Mouse (Mus musculus) macrophage (primary cell): ENCODE results near the gene Pogz. TPM values are rescaled to one million over a fixed set of nuclear protein-coding genes. Genes with fewer than 3 reads are reported as not detected.

Source experiments
- H3K27ac ChIP-seq: fragments of 350-480 bp; formaldehyde crosslinking; 2 replicates; pipeline ENCODE4 v1.9.0; 2021
- H3K36me3 ChIP-seq: fragments of 350-480 bp; formaldehyde crosslinking; 2 replicates; pipeline ENCODE4 v1.9.0; 2021; ENCODE audit errors: inconsistent target
- H3K4me3 ChIP-seq: fragments of 350-480 bp; formaldehyde crosslinking; 2 replicates; pipeline ENCODE4 v1.9.0; 2021; ENCODE audit errors: inconsistent target
- H3K79me2 ChIP-seq: fragments of 350-480 bp; formaldehyde crosslinking; 2 replicates; pipeline ENCODE4 v1.9.0; 2021; ENCODE audit errors: inconsistent target
- WGBS: methylation state at CpG from one replicate; pipeline ENCODE4 v1.1.7; 2026; ENCODE audit warnings: inconsistent platforms; ENCODE audit not compliant: missing documents; 5-methylcytosine and 5-hydroxymethylcytosine counted together
- polyA plus RNA-seq: library from polyadenylated mRNA; stranded (reverse); fragments of 250-400 nt; gene quantifications from 3 replicates; pipeline ENCODE4 v1.2.4, GENCODE M21; 2018; ENCODE audit warnings: inconsistent platforms
- total RNA-seq, 78 experiments: library from RNA; depleted of rRNA; stranded (reverse); fragments of 250-400 nt; gene quantifications; 1 replicate in 9 of 78; 2 replicates in 24 of 78; 3 replicates in 43 of 78; 4 replicates in 2 of 78; pipeline ENCODE4 v1.2.4; 2018; ENCODE audit warnings: inconsistent platforms in 56 of 78

Gene Pogz
- total RNA-seq (2018; cell fraction: chromatin; rRNA removed), result 100 to 1,000 TPM in 1 of 26 experiments, 10 to 100 TPM in 25; 43.1 to 114 (median 79.9) TPM
- total RNA-seq (2018; cell fraction: cytosol; rRNA removed), result 10 to 100 TPM in 24 of 26 experiments, 1 to 10 TPM in 2; 7.6 to 17.7 (median 12.8) TPM
- total RNA-seq (2018; cell fraction: nucleus; rRNA removed), result 10 to 100 TPM; 35.2 to 68.2 (median 50.8) TPM
- polyA plus RNA-seq, result 7.9 to 13.2 TPM (median 9.2 TPM) in 3 replicates

DNA sequence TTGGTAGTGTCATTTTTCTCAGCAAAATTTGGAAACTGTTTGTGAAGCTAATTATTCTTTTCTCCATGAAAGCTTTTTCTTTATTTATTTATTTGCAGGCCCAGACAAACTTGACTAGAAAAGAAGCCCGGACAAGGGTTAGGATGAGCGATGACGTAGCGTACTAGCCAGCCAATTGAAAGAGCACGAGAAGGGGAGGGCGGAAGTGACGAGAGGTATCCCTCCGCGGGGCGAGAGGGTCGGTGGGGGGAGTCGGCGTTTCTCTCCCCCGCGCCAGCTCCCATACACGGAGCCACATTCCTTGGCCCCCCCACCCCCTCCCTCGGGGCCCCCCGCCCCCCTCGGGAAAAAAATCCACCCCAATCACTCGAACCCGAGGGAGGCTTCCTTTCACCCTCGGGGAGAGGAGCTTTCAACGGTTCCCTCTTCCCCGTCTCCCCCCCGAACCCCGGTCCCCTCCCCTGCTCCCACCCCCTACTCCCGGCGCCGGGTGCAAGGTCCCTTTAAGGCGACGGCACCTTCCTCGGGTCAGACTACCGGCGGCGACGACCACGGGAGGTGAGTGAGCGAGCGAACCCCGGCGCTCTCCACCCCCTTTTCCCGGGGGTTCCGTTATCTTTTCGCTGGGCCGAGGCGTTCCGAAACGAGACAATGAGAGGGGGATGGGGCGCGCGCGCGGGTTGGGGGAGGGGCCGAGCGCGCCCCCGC, at the start of gene Pogz:
Pogz (plus strand) TSS at position 385 of the 708 bp plus-strand sequence.
- Histone ChIP-seq H3K79me2 (peaks cover 37% of the 10 kb centered on the region), H3K27ac (peak within 1 kb of the TSS; percentile 85), H3K36me3 (no peaks in the 10 kb centered on the region), H3K4me3 (peak within 1 kb of the TSS; percentile 66)
- WGBS, result under 1% methylated on average over 36 of the region's 57 CpGs

DNA sequence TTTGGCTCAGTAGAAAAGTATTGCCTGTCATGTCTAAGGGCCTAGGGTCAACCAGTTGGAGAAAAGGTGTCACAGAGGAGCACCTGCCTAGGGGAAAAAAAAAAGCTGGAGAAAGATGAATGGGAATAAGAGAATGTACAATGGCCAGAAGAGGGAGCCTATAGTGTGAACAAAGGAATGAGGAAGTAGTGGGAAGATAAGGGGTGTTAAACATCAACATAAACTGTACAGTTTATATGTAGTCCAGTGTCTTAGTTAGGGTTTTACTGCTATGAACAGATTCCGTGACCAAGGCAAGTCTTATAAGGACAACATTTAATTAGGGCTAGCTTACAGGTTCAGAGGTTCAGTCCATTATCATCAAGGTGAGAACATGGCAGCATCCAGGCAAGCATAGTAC, 48.3 kb upstream of the Pogz start:
- no peaks in the 10 kb centered on the region for H3K79me2 ChIP-seq
- WGBS, result 100% methylated on average over 1 of the region's 1 CpGs
- no peak overlapping the region for H3K4me3 ChIP-seq
- no peak overlapping the region for H3K27ac ChIP-seq
- no peaks in the 10 kb centered on the region for H3K36me3 ChIP-seq

DNA sequence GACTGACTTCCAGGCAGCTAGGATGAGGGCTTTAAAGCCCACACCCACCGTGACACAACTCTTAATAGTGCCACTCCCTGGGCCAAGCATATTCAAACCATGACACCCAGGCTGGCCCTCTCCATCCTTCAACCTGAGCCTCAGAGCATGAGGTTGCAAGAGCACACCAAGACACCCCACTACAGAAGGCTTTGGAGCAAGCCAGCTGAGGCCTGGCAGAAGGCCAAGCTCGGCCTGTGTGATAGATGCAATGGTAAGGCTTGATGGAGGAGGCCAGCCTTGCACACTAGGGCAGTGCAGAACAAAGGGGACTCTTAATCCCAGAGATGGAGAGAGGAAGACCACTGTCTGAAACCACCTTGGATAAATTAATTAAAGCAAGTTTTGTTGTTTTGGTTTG, 47.9 kb upstream of the Pogz start:
- no peak overlapping the region for H3K4me3 ChIP-seq
- H3K36me3 ChIP-seq, result no peaks in the 10 kb centered on the region
- 93% methylated on average over 2 of the region's 2 CpGs for WGBS
- no peaks in the 10 kb centered on the region for H3K79me2 ChIP-seq
- H3K27ac ChIP-seq, result no peak overlapping the region

DNA sequence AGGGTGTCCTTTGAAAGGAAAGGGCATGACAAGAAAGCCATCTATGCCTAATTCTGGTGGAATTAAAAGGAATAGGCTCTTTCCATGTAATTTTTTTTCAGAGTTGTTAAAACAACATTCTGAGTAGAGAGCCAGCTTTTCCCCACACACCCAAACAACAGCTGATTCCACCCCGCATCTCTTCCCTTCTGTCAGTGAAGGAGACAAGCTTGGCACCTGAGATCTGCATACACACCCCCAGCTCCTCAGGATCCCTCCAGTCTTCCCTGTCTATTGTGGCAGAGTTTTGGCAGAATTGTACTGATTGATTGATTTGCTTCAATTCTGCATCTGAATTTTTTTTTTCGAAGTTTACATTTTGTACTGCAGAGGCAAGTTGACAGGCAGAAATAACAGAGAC, 45.1 kb upstream of the Pogz start:
- Histone ChIP-seq H3K79me2 (no peaks in the 10 kb centered on the region), H3K4me3 (no peak overlapping the region), H3K27ac (no peak overlapping the region), H3K36me3 (no peaks in the 10 kb centered on the region)
- WGBS, result 89% methylated on average over 2 of the region's 2 CpGs

DNA sequence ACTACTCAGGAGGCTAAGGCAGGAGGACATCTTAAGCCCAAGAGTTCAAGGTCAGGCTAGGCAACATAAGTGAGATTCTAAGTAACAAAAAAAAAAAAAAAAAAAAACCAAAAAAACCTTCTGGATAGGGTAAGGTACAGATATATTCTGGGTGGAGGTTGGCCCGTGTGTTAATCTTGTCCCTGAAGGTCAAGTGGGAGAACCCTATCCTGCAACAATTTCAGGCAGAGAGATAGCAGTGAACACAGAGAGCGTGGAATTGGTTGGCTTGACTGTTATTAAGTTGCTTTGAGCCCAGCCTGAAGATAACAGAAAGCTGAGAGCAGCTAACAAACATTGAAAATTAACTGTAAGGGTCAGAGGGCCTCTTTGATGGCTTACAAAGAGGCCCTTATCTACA, 43.7 kb upstream of the Pogz start:
- no peak overlapping the region for H3K4me3 ChIP-seq
- WGBS, result 86% methylated on average over 2 of the region's 2 CpGs
- H3K27ac ChIP-seq, result no peak overlapping the region
- no peaks in the 10 kb centered on the region for H3K79me2 ChIP-seq
- H3K36me3 ChIP-seq, result no peaks in the 10 kb centered on the region

DNA sequence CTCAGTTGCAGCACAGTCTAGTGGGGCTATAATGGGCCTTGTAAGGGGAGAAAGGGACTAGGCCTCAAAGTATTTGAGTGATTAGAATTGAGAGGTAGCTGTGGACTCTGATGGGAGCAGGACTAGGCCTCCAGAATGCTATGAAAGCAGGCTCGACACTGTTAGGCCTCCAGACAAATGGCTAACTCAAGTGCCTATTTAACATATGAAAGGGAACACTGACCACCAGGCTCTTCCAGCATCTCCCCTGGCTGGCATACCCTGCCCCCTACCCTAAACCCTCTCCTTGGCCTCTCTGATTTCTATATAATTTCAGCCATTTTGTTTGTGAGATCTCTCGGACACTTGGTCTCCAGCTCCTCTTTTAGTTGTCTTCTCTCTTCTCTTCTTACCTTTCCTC, 43.0 kb upstream of the Pogz start:
- 96% methylated on average over 2 of the region's 2 CpGs for WGBS
- H3K4me3 ChIP-seq, result no peak overlapping the region
- no peak overlapping the region for H3K27ac ChIP-seq
- no peaks in the 10 kb centered on the region for H3K36me3 ChIP-seq
- no peaks in the 10 kb centered on the region for H3K79me2 ChIP-seq

DNA sequence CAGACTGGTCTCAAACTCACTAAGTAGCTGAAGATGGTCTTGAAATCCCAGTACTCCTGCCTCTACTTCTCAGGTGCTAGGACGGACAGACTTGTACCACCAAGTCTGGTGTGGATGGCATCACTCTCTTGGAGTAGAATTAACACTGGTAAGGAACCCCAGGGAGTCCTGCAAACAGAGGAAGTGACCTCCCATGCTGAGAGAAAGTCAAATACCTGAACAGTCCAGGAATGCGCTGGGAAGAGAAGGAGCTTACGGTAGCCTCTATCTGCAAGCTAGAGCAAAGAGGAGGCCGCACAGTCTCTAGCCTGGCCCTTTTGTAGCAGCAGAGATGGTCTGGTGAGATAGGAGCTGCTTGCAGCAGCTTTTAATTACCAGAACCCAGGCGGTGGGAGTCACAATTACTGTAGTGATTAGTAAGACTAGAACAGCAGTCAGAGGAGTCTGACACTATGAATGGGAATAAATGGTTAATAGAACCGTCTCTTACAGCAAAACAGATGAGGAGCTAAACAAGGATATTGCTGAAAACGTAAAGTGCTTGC, 41.7 kb upstream of the Pogz start:
- Histone ChIP-seq H3K4me3 (no peak overlapping the region), H3K27ac (no peak overlapping the region), H3K36me3 (no peaks in the 10 kb centered on the region), H3K79me2 (no peaks in the 10 kb centered on the region)
- 92% methylated on average over 7 of the region's 7 CpGs for WGBS

DNA sequence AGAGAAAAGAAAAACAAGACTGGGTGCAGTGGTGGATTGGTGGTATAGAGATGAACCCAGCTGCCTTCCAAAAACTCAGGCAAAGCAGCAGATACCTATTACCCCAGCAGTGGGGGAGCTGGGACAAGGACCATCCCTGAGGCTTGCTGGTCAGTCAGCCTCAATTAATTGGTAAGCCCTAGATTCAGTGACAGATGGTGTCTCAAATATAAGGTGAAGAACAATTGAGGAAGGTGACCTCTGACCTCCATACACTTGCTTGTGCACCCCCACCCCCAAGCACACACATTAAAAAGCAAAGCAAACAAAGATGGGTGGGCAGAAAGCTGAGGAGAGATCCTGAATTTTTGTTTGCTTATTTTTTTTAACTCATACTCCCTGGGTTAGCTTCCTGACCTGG, 41.2 kb upstream of the Pogz start:
- Histone ChIP-seq H3K4me3 (no peak overlapping the region), H3K27ac (no peak overlapping the region), H3K79me2 (no peaks in the 10 kb centered on the region), H3K36me3 (no peaks in the 10 kb centered on the region)

DNA sequence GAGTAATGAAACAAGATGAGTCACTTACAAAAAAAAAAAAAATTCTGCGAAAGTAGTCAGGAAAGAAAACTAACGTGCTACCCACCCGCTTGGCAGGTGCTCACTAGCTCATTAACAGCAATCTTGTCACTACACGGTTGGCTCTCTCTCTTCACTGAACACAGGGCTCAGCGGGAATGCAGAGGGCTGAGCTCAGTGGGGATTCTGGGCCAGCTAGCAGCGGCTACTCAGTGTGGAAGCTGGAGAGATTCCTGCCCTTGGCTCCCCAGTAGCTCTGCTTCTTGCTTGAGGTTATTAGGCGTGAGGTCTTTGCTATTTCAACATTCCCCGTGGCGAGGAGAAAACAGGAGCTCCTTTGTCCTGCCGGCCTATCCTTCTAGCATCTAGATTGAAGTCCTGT, 33.2 kb upstream of the Pogz start:
- Histone ChIP-seq H3K79me2 (no peaks in the 10 kb centered on the region), H3K4me3 (no peak overlapping the region), H3K27ac (no peak overlapping the region), H3K36me3 (no peaks in the 10 kb centered on the region)
- 51% methylated on average over 10 of the region's 10 CpGs for WGBS

DNA sequence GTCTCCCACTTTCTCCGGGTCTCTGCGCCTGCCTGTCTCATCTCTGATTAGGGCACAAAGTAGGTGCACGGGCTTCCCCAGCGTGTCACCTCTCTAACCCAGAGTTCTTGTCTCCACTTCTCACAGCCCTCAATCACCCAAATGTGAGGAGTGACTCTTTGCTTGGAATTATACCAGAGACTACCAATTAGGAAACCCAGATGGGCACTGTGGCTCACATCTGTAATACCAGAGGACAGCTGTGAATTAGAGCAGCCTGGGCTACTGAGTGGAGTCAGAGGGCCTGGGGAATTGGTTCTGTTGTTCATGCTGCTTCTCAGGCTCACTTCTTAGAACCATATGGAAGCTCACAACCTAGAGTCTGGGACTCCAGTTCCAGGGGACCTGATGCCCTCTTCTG, 32.4 kb upstream of the Pogz start:
- 92% methylated on average over 4 of the region's 4 CpGs for WGBS
- no peaks in the 10 kb centered on the region for H3K36me3 ChIP-seq
- H3K27ac ChIP-seq, result no peak overlapping the region
- H3K4me3 ChIP-seq, result no peak overlapping the region
- H3K79me2 ChIP-seq, result no peaks in the 10 kb centered on the region

DNA sequence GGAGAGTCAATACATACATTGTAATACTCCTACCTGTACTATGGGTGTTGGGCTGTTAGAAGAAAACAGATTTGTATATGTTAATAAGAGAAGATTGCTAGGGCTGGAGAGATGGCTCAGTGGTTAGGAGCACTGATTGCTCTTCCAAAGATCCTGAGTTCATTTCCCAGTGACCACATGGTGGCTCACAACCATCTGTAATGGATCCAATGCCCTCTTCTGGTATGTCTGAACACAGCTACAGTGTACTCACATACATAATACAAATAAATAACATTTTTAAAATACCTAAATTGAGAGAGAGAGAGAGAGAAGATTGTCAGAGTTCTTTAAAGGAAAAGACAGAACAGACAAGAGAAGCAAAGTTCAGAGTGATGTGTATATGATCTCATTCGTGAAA, 29.1 kb upstream of the Pogz start:
- no peak overlapping the region for H3K27ac ChIP-seq
- WGBS, result 93% methylated on average over 1 of the region's 1 CpGs
- no peaks in the 10 kb centered on the region for H3K36me3 ChIP-seq
- H3K4me3 ChIP-seq, result no peak overlapping the region
- H3K79me2 ChIP-seq, result no peaks in the 10 kb centered on the region

DNA sequence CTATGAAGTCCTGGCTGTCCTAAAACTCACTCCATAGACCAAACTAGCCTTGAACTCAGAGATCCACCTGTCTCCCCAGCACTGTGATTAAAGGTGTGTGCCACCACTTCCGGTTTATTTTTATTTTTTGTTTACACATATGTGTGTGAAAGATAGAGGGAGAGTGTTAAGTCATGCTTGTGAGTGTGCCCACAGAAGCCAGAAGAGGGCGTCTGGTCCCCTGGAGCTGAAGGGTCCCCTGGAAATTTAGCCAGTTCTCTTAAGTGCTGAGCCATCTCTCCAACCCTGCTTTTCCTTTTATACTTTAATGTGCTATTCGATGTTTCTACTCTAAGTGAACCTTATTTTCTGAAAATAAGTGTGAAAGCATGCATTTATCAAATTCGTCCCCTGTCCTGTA, 25.7 kb upstream of the Pogz start:
- Histone ChIP-seq H3K4me3 (no peak overlapping the region), H3K27ac (no peak overlapping the region), H3K36me3 (no peaks in the 10 kb centered on the region), H3K79me2 (no peaks in the 10 kb centered on the region)
- 26% methylated on average over 3 of the region's 4 CpGs for WGBS

DNA sequence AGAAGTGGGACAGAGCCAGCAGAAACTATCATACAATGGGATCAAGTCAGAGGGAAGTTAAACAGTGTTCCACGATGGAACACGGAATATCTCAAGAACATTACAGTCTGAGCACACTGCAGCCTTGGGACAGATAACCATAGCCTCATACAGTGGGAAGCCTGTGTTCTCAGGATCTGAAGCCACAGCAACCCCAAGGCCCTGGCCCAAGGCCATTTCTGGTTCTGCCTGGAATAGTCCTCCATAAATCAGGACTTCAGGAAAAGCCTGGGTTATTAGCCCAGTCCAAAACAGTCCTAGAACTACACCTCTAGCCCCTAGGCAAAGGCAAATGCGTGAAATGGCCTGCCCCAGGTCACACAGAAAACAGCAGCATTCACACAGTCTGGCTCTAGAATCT, 23.7 kb upstream of the Pogz start:
- Histone ChIP-seq H3K36me3 (no peaks in the 10 kb centered on the region), H3K79me2 (no peaks in the 10 kb centered on the region), H3K4me3 (no peak overlapping the region), H3K27ac (no peak overlapping the region)
- 100% methylated on average over 3 of the region's 3 CpGs for WGBS

DNA sequence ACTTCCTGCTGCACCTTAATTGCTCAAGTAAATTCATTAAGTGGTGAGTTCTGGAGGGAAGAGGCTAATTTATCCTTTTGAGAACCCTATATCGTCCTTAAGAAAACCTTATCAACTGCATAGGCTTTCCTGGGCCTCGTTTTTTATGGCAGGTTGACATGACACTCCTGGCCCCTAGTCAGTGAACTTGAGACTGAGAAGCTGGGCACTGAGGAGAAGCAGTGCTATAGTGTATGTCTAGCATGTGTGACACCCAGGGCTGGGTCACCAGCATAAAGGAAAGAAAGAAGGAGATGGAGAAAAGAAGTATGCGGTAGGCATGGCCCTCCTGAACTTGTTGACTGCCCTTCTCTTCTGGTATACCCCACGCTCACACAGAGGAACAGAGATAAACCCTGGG, 23.3 kb upstream of the Pogz start:
- WGBS, result 81% methylated on average over 4 of the region's 4 CpGs
- Histone ChIP-seq H3K36me3 (no peaks in the 10 kb centered on the region), H3K4me3 (no peak overlapping the region), H3K27ac (no peak overlapping the region), H3K79me2 (no peaks in the 10 kb centered on the region)

DNA sequence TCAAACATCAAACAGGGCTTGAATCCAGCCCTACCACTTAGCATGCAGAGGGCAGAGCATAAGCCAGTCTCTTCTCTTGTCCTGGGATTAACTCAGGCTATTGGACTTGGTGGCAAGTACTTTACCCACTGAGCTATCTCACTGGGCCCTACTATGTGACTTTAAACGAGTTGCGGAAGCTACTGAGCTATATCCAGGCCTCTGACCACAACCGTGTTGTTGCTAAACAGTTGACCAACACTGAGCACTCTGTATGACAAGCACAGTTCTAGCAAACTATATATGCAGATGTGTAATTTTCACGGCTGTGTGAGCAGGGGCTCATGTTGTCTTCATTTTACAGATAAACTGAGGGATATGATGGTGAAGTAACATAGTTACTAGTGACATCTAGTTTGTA, 22.7 kb upstream of the Pogz start:
- no peaks in the 10 kb centered on the region for H3K36me3 ChIP-seq
- WGBS, result 61% methylated on average over 4 of the region's 4 CpGs

DNA sequence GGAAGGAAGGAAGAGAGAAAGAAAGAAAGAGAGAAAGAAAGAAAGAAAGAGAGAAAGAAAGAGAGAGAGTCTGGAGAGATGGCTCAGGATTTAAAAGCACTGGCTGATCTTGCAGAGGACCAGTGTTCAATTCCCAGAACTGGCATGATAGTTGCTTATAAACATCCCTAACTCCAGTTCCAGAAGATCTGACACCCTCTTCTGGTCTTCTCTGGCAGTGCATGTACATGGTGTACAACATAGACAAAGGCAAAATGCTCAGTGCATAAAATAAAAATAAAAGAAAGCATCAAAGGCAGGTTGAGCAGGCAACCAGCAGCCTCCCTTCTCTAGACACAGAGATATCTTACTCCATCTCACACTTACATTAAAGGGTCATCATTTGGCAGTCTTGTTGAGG, 21.8 kb upstream of the Pogz start:
- H3K4me3 ChIP-seq, result no peak overlapping the region
- H3K79me2 ChIP-seq, result no peaks in the 10 kb centered on the region
- no peak overlapping the region for H3K27ac ChIP-seq
- no peaks in the 10 kb centered on the region for H3K36me3 ChIP-seq

More for the DNA sequence above, 22.7 kb upstream of the Pogz start:
- Histone ChIP-seq H3K79me2 (no peaks in the 10 kb centered on the region), H3K27ac (no peak overlapping the region), H3K4me3 (no peak overlapping the region)
